Mouse (Mus musculus) liver, embryonic 14.5 days (tissue): ENCODE results near the gene Cdh5. TPM values are rescaled to one million over a fixed set of nuclear protein-coding genes. Genes with fewer than 3 reads are reported as not detected.

Source experiments
- ATAC-seq: fragments of 200-750 bp; cut with Nextera tagmentation; 2 replicates; pipeline ENCODE4 v1.8.0; 2017; ENCODE audit warnings: moderate number of reproducible peaks, mild to moderate bottlenecking, moderate library complexity; ENCODE audit not compliant: insufficient read depth
- DNase-seq, 3 experiments: peaks; one replicate each; pipeline ENCODE4 v3.0.0-alpha.2; 2012 to 2013; ENCODE audit warnings: low read depth in 3 of 3, low spot score in 3 of 3
- H3K27ac ChIP-seq: fragments of 300-500 bp; sonication (generic); 2 replicates; pipeline ENCODE4 v1.5.1; 2014; ENCODE audit warnings: moderate library complexity, mild to moderate bottlenecking, control low read depth, inconsistent platforms
- H3K27me3 ChIP-seq: fragments of 300-500 bp; sonication (generic); 2 replicates; pipeline ENCODE4 v1.6.1; 2014; ENCODE audit warnings: mild to moderate bottlenecking, low read length, moderate library complexity; ENCODE audit not compliant: control insufficient read depth, insufficient read depth
- H3K36me3 ChIP-seq: fragments of 300-500 bp; sonication (generic); replicated peaks from 2 replicates; pipeline ENCODE4 v1.6.1; 2014; ENCODE audit warnings: low read depth; ENCODE audit not compliant: control insufficient read depth, insufficient read depth
- H3K4me1 ChIP-seq, 2 experiments: fragments of 200-500 bp in 1 of 2; fragments of 300-500 bp in 1 of 2; sonication (generic) in 1 of 2; replicated peaks; 2 replicates each; pipeline ENCODE4 v1.6.1; 2012 to 2014; ENCODE audit warnings: antibody characterized with exemption in 1 of 2, inconsistent platforms in 1 of 2, low read length in 1 of 2; ENCODE audit not compliant: control insufficient read depth in 2 of 2, insufficient read depth in 2 of 2
- H3K4me2 ChIP-seq: fragments of 300-500 bp; sonication (generic); 2 replicates; pipeline ENCODE4 v1.6.1; 2014; ENCODE audit warnings: low read depth, mild to moderate bottlenecking, control low read depth, moderate library complexity
- H3K4me3 ChIP-seq, 2 experiments: fragments of 200-500 bp in 1 of 2; fragments of 300-500 bp in 1 of 2; sonication (generic) in 1 of 2; 2 replicates each; pipeline ENCODE4 v1.5.1; 2012 to 2014; ENCODE audit warnings: low read depth in 2 of 2, low read length in 2 of 2, mild to moderate bottlenecking in 2 of 2, control low read depth in 1 of 2, inconsistent platforms in 1 of 2, moderate library complexity in 1 of 2; ENCODE audit not compliant: insufficient read depth in 1 of 2
- H3K9ac ChIP-seq: fragments of 300-500 bp; sonication (generic); replicated peaks from 2 replicates; pipeline ENCODE4 v1.6.1; 2014; ENCODE audit warnings: mild to moderate bottlenecking, control low read depth, moderate library complexity
- H3K9me3 ChIP-seq: fragments of 300-500 bp; sonication (generic); 2 replicates; pipeline ENCODE4 v1.6.1; 2016; ENCODE audit warnings: low read length, mixed read lengths; ENCODE audit not compliant: control insufficient read depth
- CTCF ChIP-seq: IDR thresholded peaks from 2 replicates; pipeline ENCODE4 v1.5.1; 2016; ENCODE audit warnings: antibody characterized with exemption, low read depth, control low read depth
- EP300 ChIP-seq: IDR thresholded peaks from 2 replicates; pipeline ENCODE4 v1.6.1; 2016; ENCODE audit warnings: antibody characterized with exemption, low read depth
- WGBS: fragments of 180-500 bp; shearing (Covaris S2); extraction: QIAGEN DNeasy Blood & Tissue Kit; methylation state at CpG from one replicate; pipeline ENCODE4 v1.1.7; 2014; ENCODE audit not compliant: insufficient replicate concordance; 5-methylcytosine and 5-hydroxymethylcytosine counted together
- polyA plus RNA-seq, 2 experiments: library from polyadenylated mRNA; depleted of rRNA in 1 of 2; stranded (reverse) in 1 of 2; unstranded in 1 of 2; fragments of >200 nt; fragmentation: Nextera tagmentation in 1 of 2; extraction: Ambion mirVana in 1 of 2; gene quantifications; 2 replicates each; pipeline versions ENCODE4 v1.2.1 to v1.2.3; 2012 to 2014

Cdh5 gene
- polyA plus RNA-seq, 2 experiments, result 7.3 to 11.3 TPM

DNA sequence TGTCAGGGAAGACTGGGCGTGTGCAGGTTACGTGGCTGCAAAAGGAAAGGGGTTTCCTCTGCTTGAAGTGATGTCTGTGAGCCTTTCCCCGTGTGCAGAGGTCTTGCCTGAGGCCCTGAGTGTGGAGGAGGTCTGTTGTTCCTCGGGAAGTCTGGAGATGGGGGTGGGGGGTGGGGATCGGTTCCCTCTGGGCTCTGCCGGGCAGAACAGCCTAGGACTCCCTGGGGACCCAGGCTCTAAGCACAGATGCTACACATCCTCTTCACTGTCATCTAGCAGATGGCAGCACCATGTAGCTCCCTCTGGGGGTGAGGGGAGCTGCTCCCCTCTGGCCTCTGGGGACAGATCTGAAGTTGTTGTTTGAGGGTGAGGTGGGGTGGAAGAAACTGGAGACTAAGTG, 83.5 kb downstream of the Cdh5 start:
- no peaks in the 10 kb centered on the region for H3K27me3 ChIP-seq
- no peak overlapping the region for H3K4me2 ChIP-seq
- H3K4me1 ChIP-seq, result no peaks in the 10 kb centered on the region
- no peaks in the 10 kb centered on the region for H3K36me3 ChIP-seq
- ATAC-seq (no peak), DNase-seq (no peak)
- H3K27ac ChIP-seq, result no peak overlapping the region
- WGBS, result 38% methylated on average over 6 of the region's 6 CpGs
- no peak overlapping the region for H3K9ac ChIP-seq
- no peaks in the 10 kb centered on the region for H3K9me3 ChIP-seq
- no peak overlapping the region for H3K4me3 ChIP-seq
- TF ChIP-seq CTCF (no peak), EP300 (no peak)

DNA sequence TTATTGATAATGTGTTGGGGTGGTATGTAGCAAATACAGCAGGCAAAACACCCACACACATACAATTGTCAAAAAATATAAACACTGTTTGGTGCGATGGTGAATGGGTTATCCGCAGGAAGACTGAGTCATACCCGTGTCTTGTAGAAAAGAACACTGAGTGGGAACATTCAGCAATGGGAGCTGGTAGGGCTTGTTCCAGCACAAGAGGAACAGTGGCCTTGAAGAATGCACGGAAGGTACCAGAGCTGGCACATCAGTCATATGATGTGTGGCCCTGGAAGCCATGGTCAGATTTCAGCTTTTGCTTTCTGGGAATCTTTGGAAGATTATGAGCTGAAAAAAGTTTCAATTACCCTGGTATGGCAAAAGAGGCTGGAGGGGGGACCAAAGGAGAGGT, 85.4 kb downstream of the Cdh5 start:
- no peak for ATAC-seq
- 63% methylated on average over 4 of the region's 4 CpGs for WGBS
- no peaks in the 10 kb centered on the region for H3K9me3 ChIP-seq
- H3K4me2 ChIP-seq, result no peak overlapping the region
- no peak for TF ChIP-seq EP300
- no peak for TF ChIP-seq CTCF
- no peak overlapping the region for H3K27ac ChIP-seq
- H3K27me3 ChIP-seq, result no peaks in the 10 kb centered on the region
- no peak for DNase-seq
- no peak overlapping the region for H3K9ac ChIP-seq
- H3K4me1 ChIP-seq, result no peaks in the 10 kb centered on the region; a peak in 1 of 4 replicates
- H3K36me3 ChIP-seq, result no peaks in the 10 kb centered on the region
- no peak overlapping the region for H3K4me3 ChIP-seq

DNA sequence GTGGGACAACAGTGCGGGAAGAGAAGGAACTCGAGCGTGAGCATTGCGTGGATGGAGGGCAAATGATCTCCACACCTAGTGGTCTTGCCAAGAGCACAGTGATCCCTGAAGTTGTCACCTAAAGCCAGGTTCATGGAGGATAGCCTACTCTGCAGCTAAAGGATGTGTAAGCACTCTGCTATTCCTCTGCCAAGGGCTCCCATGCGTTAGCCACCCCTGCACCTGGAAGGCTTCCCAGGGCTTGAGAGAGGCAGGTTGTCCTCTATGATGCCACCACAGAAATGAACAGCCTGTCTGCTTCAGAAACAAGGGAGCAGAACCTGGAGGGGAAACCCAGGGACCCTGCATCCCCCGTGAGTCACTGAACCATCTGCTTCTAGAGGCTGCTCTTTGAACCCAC, 86.2 kb downstream of the Cdh5 start:
- no peaks in the 10 kb centered on the region for H3K9me3 ChIP-seq
- 68% methylated on average over 6 of the region's 6 CpGs for WGBS
- no peaks in the 10 kb centered on the region; a peak in 1 of 4 replicates for H3K4me1 ChIP-seq
- no peak for DNase-seq
- H3K27me3 ChIP-seq, result no peaks in the 10 kb centered on the region
- H3K4me2 ChIP-seq, result no peak overlapping the region
- no peak overlapping the region for H3K4me3 ChIP-seq
- no peak for TF ChIP-seq CTCF
- H3K36me3 ChIP-seq, result no peaks in the 10 kb centered on the region
- H3K9ac ChIP-seq, result no peak overlapping the region
- H3K27ac ChIP-seq, result no peak overlapping the region
- no peak for ATAC-seq

DNA sequence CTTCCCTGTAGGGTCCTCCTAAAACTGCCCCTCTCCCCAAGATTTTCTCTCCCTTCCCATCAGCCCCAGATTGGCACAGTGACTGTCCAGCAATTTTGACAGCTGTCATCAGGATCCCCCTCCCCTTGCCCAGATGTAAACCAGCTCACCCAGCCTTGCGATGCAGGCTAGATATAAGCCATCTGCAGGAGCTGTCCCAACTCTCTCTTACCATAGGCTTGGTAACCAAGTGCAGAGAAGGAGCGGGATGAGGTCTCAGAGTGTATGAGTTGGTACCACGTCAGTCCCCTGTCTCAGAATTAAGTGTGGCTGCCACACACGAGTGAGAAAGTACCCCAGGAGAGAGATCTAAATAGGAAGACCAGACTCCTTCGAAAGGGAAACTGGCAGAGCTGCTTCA, 87.0 kb downstream of the Cdh5 start:
- H3K4me2 ChIP-seq, result no peak overlapping the region
- no peak overlapping the region for H3K4me3 ChIP-seq
- no peaks in the 10 kb centered on the region; a peak in 1 of 4 replicates for H3K4me1 ChIP-seq
- DNase-seq (no peak), ATAC-seq (no peak)
- H3K9me3 ChIP-seq, result no peaks in the 10 kb centered on the region
- TF ChIP-seq EP300, result no peak
- TF ChIP-seq CTCF, result no peak
- H3K27ac ChIP-seq, result no peak overlapping the region
- WGBS, result 52% methylated on average over 5 of the region's 5 CpGs
- no peaks in the 10 kb centered on the region for H3K36me3 ChIP-seq
- H3K9ac ChIP-seq, result no peak overlapping the region
- H3K27me3 ChIP-seq, result no peaks in the 10 kb centered on the region

DNA sequence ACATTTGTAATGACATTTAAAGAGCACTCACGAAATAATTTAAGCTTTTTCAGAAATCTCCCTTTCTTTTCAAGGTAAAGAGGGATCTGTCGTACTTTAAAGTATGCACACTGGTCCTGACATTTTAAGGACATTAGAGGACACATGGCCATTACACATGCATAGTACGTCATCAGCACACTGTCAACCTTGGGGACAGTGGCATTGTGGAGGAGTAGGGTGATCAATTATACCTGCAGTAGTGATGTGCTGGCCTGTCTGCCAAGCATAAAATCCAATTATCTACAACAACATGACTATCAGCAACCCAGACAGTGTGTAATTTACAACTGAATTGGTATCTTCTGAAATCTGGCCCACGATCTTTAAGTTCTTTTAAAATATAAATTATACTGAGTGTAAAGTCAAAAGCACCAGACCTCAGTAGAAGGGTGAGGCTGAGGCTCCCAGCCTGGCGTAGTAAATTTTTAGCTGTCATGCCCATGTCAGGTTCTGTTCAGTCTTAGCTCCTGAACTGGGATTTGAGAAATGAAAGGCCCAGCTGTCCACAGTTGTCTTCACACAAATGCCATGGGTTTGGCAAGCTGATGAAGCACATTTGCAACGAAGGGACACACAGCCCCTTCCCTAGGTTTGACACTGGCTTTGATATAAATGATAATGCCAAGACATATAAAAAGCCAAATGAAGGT, 89.5 kb downstream of the Cdh5 start:
- Histone ChIP-seq H3K9me3 (no peaks in the 10 kb centered on the region), H3K27ac (no peak overlapping the region), H3K4me1 (no peaks in the 10 kb centered on the region; a peak in 1 of 4 replicates), H3K27me3 (no peaks in the 10 kb centered on the region), H3K9ac (no peak overlapping the region), H3K4me3 (no peak overlapping the region), H3K36me3 (no peaks in the 10 kb centered on the region), H3K4me2 (no peak overlapping the region)
- ATAC-seq (no peak), DNase-seq (no peak)
- WGBS, result 49% methylated on average over 6 of the region's 6 CpGs
- no peak for TF ChIP-seq CTCF
- TF ChIP-seq EP300, result no peak
